Mouse (Mus musculus) thymus, adult 18-20 months (tissue): ENCODE measurements around the gene Rab5c.
A peak's percentile ranks its signal among the peaks of the same experiment; 100 is the strongest.

ENCODE experiments used
- DNase-seq, 2 experiments: peaks; one replicate each; pipeline ENCODE4 v3.0.0; 2022; ENCODE audit warnings: mixed read lengths in 2 of 2

The Rab5c gene

DNA sequence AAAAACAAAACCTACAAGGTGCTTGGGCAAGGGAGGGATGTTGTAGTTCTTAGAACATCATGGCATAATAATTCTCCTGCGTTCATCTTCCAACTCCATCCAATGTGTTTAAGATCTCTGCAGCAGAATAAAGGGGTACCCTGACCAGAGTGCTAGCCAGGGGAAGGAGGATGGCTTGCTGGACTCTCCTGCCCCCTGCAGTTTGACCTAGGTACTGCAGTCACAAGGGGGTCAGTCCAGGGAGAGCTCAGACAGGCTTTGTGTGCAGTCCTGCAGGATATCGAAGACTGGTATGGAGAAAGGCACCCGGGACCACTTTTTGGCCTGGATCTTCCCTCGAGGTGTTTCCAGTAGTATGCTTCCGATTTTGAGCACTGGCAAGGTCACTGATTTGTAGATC, 43.1 kb downstream of the Rab5c start:
- DNase-seq, result peak; percentile 42 to 44

DNA sequence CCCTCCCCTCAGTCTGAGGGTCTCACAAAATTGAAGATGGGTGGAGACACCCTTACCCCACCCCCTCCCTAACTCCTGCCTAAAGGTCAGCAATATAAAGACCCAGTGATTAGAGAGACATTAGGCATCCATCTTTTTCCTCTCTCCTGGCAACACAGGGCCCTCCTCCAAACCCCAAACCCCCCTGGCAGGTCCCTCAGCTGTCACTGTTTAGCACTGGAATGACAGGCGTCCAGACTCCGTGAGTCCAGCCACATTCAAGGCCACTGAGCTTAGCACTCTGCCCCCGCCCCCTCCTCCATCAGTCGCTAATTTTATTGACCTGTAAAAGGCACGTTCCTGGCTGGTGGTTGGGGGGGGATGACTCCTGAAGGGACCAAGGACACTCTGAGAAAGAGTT, 44.9 kb downstream of the Rab5c start:
- no peak for DNase-seq

DNA sequence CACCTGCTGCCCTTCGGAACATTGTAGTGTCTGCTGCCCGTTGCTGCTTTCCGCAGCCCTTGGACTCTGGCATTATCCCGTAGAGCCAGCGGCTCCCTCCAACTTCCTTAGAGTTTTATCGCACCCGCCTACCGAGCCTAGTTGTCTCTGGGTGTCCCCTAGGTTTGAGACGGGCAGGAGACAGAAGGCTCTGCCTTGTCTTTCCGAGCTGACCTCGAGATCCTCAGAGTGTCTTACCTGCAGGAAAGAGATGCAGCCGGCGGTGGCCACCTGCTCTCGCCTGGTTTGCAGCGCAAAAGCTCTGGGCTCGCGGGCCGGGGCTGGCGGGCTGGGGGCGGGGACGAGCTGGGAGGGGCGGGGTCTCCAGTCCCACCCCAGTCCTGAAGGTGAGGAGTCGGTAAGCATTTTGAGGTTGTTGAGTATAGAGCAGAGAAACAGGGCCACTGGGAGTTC, 45.8 kb downstream of the Rab5c start, which contains the start of gene Zfp385c:
Zfp385c (minus strand) TSS at position 292 of the 453 bp plus-strand sequence.
- DNase-seq, result no peak

DNA sequence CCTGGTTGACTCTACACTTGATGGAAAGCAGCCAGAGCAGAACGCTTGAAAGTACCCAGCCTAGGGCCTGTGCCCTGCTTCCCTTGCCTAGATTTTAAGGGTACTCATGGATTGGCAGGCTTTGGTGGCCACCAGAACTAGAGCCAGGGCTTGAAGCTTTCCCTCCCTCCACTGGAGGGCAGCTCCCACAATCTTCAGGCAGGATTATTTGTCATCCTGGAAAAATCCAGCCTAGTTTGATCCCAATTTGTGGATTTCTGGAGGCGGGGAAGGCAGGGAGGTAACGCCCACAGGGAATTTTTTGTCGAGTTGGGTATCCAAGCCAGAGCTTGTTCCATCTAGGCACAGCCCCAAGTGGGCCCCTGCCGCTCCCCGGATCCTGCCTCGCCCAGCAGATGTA, 47.6 kb downstream of the Rab5c start:
- no peak for DNase-seq

DNA sequence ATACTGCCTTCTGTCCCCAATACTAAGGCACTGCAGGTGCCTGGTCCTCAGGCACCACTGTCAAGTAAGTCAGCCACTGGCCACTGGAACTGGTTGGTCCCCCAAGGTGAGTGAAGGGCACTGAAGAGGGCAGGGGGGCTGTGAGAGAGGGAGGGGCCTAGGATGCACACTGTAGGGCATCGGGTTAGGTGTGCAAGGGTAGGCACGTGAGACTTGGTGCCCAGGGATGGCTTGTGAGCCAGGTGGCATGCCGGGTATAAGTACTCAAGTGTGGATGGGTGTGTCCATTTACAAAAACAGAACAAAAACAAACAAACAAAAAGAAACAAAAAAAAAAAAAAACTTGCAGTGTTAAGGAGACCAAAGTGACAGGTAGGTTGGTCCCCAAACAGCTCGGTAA, 49.6 kb downstream of the Rab5c start:
- no peak for DNase-seq

DNA sequence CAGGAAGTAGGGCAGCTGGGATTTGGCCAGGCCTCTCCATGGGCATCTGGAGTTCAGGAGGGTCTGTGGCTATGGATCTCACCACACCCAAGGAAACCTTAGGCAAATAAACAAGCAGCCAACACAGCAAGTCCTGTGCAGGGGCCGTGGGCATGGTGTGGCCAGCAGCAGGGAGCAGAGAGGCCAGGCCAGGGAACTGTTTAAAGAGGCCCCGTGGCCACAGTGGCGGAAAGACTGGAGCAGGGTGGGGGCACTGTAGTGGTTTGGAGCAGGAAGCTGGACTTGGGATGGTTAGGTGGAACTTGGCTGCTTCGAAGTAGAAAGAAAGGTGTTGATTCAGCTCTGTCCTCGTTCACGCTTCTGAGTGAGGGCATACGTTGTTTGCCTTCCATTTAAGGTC, 50.8 kb downstream of the Rab5c start:
- DNase-seq, result no peak

DNA sequence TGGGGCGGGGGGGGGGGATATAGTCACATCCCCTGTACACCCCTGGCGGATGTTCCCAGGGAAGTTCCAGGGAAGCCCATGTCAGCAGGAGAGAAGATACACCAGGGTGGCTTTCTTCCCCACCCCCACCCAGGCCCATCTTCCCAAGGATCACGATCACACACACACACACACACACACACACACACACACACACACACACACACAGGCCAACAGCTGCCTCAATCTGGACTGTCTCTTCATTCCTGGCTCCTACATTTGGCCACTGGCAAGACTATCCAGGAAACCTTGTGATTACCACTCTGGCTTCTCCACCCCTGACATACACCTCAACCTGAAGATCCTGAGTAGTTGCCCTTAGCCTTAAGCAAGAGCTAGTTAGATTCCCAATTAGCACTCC, 52.6 kb downstream of the Rab5c start:
- no peak for DNase-seq

DNA sequence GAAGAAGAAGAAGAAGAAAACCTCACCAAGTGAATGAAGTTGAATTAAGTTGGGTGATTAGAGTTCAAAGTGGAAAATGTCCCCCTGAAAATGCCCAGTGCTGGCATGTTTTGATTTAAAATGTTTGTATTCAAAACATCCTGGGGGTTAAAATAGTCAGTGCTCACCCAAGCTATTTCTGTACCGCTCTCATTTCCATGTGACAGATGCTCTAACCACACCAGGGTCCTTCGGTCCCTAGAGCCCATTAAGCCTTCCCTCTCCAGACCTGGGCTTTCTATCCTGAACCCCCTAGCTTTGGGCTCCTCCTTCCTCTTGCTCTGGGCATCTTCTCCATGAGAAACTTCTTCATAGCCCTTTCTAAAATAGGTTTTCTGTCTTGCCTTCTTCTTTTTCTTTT, 53.9 kb downstream of the Rab5c start:
- DNase-seq, result no peak

DNA sequence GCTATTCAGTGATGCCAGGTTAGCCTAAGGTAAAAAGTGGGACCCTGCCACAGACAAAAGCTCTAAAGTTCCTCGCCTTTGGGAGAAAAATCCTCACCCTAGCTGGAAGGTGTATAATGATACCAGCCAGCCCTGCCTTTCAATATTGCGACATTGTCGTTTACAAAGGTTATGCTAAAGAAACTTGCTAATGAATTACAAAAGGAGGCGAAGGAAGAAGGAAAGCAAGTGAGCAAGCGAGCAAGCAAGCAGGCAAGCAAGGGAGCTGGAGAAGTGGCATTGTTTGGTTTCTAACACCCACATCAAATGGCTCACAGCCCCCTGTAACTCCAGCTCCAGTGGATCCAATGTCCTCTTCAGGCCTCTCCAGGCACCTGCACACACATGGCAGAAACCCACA, 55.5 kb downstream of the Rab5c start:
- no peak for DNase-seq

DNA sequence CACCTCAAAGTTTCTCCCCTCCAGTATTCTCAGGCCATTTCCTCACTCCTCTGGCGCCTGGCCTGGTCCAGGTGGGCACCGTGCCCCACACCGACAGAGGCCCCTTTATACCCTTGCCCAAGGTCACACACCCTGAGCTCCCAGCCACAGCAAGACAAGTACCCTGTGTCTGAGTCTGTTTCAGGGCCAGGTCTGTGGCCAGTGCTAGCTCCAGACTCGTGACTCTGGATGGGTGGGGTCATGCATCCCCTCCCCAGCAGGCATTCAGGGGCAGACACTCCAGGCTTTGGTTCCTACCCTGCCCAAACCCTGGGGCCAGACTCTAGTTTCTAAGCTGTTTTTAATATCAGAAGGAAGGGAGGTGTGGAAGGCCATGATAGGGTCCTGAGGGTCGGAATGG, 56.2 kb downstream of the Rab5c start:
- no peak for DNase-seq

DNA sequence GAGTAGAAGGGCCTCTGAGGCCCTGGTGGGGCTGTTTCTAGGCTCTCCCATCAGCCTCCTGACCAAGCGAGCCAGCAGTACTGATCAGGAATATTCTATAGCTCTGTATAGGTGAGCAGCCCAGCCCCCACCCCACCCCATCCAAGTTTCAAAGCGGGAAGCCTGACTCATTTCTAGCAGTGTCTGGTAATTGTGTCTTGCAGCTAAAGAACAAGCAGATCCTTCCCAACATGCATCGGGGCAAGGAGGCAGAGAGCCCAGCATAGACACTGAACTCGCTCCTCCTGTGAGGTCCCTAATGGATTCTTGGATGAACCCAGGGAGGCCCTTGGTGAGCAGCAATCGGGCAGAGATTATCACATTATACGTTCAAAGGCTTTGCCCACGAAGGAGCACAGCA, 60.2 kb downstream of the Rab5c start:
- no peak for DNase-seq

DNA sequence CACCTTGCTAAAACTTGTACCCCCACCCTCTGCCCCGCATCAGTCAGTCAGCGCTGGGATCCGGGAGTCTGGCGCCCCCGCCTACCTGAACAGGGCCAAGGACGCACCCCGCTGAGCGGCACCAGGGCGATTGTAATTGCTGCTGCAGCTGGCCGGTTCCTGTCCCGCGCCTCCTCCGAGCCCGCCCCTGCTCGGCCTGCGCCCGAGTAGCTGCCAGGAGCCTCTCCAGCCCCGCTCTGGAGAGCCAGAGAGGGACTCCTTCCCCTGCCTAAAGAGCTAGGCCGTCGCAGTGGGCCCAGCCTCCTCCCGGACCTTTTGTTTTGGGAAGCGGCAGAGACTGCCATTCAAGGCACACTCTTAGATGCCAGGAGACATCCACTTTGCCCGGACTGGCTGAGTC, 64.8 kb downstream of the Rab5c start:
- no peak for DNase-seq

DNA sequence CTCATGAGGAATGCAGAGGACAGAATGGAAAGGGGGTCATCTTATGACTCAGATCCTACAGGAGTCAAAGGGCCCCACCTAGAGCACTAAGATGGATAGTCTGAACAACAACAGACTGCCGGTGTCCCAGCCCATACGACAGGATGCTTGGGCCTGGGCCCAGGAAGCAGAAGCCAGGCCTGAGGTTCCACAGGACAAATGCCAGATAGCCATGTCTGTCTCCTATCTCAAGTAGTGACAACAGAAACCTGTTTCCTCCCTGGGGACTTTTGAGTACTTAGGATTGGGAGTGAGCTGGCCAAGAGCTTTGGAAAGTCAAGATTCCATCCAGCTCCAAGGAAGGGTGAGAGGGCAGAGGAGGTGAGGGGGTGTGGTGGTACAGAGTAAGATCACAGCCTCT, 66.1 kb downstream of the Rab5c start:
- DNase-seq, result no peak

DNA sequence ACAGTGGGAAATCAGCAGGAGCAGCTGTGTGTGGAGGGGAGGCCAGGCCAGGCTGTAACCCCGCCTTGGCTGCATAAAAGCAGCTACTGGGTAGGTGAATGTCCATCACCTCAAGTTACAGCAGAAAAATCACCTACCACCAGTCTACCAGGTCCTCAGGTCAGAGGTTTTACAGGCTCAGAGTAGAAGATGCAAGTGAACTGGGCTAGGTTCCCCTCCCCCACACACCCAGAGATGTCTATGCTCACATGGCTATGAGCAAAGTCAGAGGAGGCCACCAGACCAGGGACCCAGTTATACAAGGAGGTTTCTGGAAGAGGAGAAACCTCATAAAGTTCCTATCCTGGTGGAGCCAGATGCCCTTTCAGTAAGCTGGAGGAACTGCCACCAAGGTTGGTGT, 67.0 kb downstream of the Rab5c start:
- DNase-seq, result no peak
